Mouse (Mus musculus): Measurements from ENCODE around the gene Ryr2. TPM values are rescaled to one million over a fixed set of nuclear protein-coding genes. Genes with fewer than 3 reads are reported as not detected.

Ryr2 gene
- total RNA-seq, 1 experiment: 7.0 TPM

DNA sequence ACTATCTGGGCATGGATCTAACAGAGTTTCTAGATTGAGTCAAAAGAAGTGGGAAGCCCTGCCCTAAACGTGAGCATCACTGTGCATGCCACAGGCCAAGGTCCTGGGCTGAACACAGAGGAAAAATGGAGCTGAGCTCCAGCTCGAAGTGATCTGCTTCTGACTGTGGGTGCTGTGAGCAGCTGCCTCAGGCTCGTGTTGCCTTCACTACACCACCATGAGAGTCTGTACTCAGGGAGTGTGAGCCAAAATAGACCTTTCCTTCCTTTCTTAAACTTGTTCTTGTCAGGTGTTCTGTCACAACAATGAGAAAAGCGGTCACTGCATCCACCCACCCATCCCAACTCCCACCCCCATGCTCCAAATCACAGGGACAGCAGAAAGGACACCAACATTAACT, 27.2 kb downstream of the Ryr2 start:
- DNase-seq (ENCODE audit: low read depth, low spot score): no peak
- Histone ChIP-seq H3K27ac (ENCODE audit: insufficient read depth, low read depth, low read length, poor library complexity, severe bottlenecking) (no peak overlapping the region), H3K4me3 (ENCODE audit: insufficient read depth in 1 of 2, low read depth in 1 of 2, low read length in 2 of 2, poor library complexity in 1 of 2, severe bottlenecking in 1 of 2) (no peak overlapping the region), H3K9ac (ENCODE audit: insufficient read depth, low read depth, low read length, poor library complexity, severe bottlenecking) (no peak overlapping the region), H3K36me3 (ENCODE audit: control insufficient read depth, insufficient read depth, low read length, poor library complexity, severe bottlenecking) (no peaks in the 10 kb centered on the region), H3K4me1 (ENCODE audit: control insufficient read depth in 2 of 2, insufficient read depth in 2 of 2, low read length in 2 of 2, poor library complexity in 1 of 2) (peaks cover 0 to 2% of the 10 kb centered on the region in 2 experiments; a peak in 1 of 4 replicates), H3K9me3 (ENCODE audit: control insufficient read depth, insufficient read depth, low read depth, low read length) (no peaks in the 10 kb centered on the region)
- TF ChIP-seq HCFC1 (IDR thresholded peaks at IDR 0.05; ENCODE audit: borderline replicate concordance, insufficient read depth, low read length): no peak
- TF ChIP-seq MAFK (IDR thresholded peaks at IDR 0.05; ENCODE audit: insufficient read depth, low read depth, low read length): no peak
- no peak for TF ChIP-seq CHD2 (IDR thresholded peaks at IDR 0.05; ENCODE audit: low read depth, low read length)
- no peak for TF ChIP-seq ZC3H11A (IDR thresholded peaks at IDR 0.05; ENCODE audit: borderline replicate concordance, low read depth, low read length)
- no peak for TF ChIP-seq ZNF384 (IDR thresholded peaks at IDR 0.05; ENCODE audit: low read depth, low read length)
- in situ Hi-C loops (cut with MboI; ENCODE audit: low sequenced_read_pairs in 2 of 2, unreplicated experiment in 2 of 2): no loop called here

DNA sequence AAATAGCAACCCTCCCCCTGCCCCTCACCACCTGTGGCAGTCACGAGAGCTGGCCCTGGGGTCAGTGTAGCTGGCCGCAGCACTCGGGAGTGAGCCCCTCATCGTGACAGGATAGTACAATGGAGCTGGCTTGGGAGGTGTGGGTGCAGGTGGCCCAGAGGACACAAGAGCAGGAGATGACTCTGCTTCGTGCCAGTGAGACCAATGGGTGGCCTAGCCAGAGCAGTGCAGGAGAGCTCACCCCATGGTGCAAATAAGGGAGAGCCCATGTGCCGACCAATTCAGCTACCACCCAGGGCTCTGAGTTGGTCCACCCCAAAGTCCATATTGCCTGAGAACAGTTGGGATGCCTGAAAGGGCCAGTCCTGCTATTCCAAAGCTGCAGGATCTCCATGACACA, 31.8 kb downstream of the Ryr2 start:
- no peak for TF ChIP-seq CHD2 (IDR thresholded peaks at IDR 0.05; ENCODE audit: low read depth, low read length)
- TF ChIP-seq ZC3H11A (IDR thresholded peaks at IDR 0.05; ENCODE audit: borderline replicate concordance, low read depth, low read length): no peak
- H3K27ac ChIP-seq (ENCODE audit: insufficient read depth, low read depth, low read length, poor library complexity, severe bottlenecking): no peak overlapping the region
- H3K4me3 ChIP-seq (ENCODE audit: insufficient read depth in 1 of 2, low read depth in 1 of 2, low read length in 2 of 2, poor library complexity in 1 of 2, severe bottlenecking in 1 of 2): no peak overlapping the region
- peaks cover 0 to 15% of the 10 kb centered on the region in 2 experiments; a peak in 2 of 4 replicates for H3K4me1 ChIP-seq (ENCODE audit: control insufficient read depth in 2 of 2, insufficient read depth in 2 of 2, low read length in 2 of 2, poor library complexity in 1 of 2)
- in situ Hi-C loops (cut with MboI; ENCODE audit: low sequenced_read_pairs in 2 of 2, unreplicated experiment in 2 of 2): no loop called here
- H3K36me3 ChIP-seq (ENCODE audit: control insufficient read depth, insufficient read depth, low read length, poor library complexity, severe bottlenecking): no peaks in the 10 kb centered on the region
- H3K9me3 ChIP-seq (ENCODE audit: control insufficient read depth, insufficient read depth, low read depth, low read length): no peaks in the 10 kb centered on the region
- no peak overlapping the region for H3K9ac ChIP-seq (ENCODE audit: insufficient read depth, low read depth, low read length, poor library complexity, severe bottlenecking)
- no peak for DNase-seq (ENCODE audit: low read depth, low spot score)

DNA sequence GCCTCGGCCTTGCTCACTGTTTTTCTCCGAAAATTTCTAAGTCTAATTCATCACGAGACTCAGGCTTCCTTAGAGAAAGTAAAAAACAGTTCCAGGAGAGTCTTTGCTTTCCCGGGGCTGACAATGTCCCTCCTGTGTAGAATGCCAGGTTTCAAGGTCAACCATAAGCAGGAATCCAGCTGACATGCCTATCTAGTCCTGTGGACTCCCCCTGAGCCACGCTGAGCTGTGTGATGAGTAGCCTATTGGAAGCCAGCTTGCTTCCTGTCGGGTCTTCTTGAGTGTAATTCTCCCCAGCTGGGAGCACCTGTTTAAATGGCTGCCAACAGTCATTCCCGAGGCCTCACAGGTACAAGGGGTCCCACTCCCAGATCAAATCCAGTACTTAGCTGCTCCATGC, 34.2 kb downstream of the Ryr2 start:
- Histone ChIP-seq H3K9ac (ENCODE audit: insufficient read depth, low read depth, low read length, poor library complexity, severe bottlenecking) (peak overlapping the region; percentile 2; the same call in 1 of the 2 replicates), H3K27ac (ENCODE audit: insufficient read depth, low read depth, low read length, poor library complexity, severe bottlenecking) (peak overlapping the region; percentile 15; the same call in 1 of the 2 replicates), H3K36me3 (ENCODE audit: control insufficient read depth, insufficient read depth, low read length, poor library complexity, severe bottlenecking) (no peaks in the 10 kb centered on the region), H3K9me3 (ENCODE audit: control insufficient read depth, insufficient read depth, low read depth, low read length) (no peaks in the 10 kb centered on the region), H3K4me1 (ENCODE audit: control insufficient read depth in 2 of 2, insufficient read depth in 2 of 2, low read length in 2 of 2, poor library complexity in 1 of 2) (peaks cover 0 to 17% of the 10 kb centered on the region in 2 experiments; a peak in 2 of 4 replicates), H3K4me3 (ENCODE audit: insufficient read depth in 1 of 2, low read depth in 1 of 2, low read length in 2 of 2, poor library complexity in 1 of 2, severe bottlenecking in 1 of 2) (no peak overlapping the region)
- TF ChIP-seq MAFK (IDR thresholded peaks at IDR 0.05; ENCODE audit: insufficient read depth, low read depth, low read length): no peak
- no peak for TF ChIP-seq HCFC1 (IDR thresholded peaks at IDR 0.05; ENCODE audit: borderline replicate concordance, insufficient read depth, low read length)
- no peak for TF ChIP-seq ZNF384 (IDR thresholded peaks at IDR 0.05; ENCODE audit: low read depth, low read length)
- no peak for TF ChIP-seq CHD2 (IDR thresholded peaks at IDR 0.05; ENCODE audit: low read depth, low read length)
- no peak for TF ChIP-seq ZC3H11A (IDR thresholded peaks at IDR 0.05; ENCODE audit: borderline replicate concordance, low read depth, low read length)
- no peak for DNase-seq (ENCODE audit: low read depth, low spot score)
- in situ Hi-C loops (cut with MboI; ENCODE audit: low sequenced_read_pairs in 2 of 2, unreplicated experiment in 2 of 2): no loop called here

DNA sequence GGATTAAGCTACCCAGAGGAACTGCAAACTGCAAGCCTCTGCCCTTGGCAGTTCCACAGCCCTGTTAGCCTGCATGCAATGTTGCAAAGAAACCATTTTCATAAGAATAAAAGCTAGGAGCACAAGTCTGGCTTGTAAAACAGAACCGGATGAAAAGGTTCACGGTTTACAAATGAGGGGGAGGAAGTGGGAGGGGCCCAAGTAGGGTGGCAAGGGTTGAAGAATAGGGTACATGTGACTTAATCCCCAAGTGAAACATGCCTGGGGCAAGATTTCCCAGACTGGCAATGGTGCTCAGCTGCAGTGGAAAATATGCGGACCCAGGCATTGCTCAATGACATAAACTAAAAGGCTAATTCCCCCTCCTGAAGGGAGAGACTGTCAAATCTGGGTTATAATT, 34.6 kb downstream of the Ryr2 start:
- TF ChIP-seq ZC3H11A (IDR thresholded peaks at IDR 0.05; ENCODE audit: borderline replicate concordance, low read depth, low read length) (no peak), HCFC1 (IDR thresholded peaks at IDR 0.05; ENCODE audit: borderline replicate concordance, insufficient read depth, low read length) (no peak), CHD2 (IDR thresholded peaks at IDR 0.05; ENCODE audit: low read depth, low read length) (no peak), MAFK (IDR thresholded peaks at IDR 0.05; ENCODE audit: insufficient read depth, low read depth, low read length) (no peak), ZNF384 (IDR thresholded peaks at IDR 0.05; ENCODE audit: low read depth, low read length) (no peak)
- peak overlapping the region; percentile 15; the same call in 1 of the 2 replicates for H3K27ac ChIP-seq (ENCODE audit: insufficient read depth, low read depth, low read length, poor library complexity, severe bottlenecking)
- no peak overlapping the region for H3K9ac ChIP-seq (ENCODE audit: insufficient read depth, low read depth, low read length, poor library complexity, severe bottlenecking)
- peaks cover 0 to 17% of the 10 kb centered on the region in 2 experiments; a peak in 2 of 4 replicates for H3K4me1 ChIP-seq (ENCODE audit: control insufficient read depth in 2 of 2, insufficient read depth in 2 of 2, low read length in 2 of 2, poor library complexity in 1 of 2)
- in situ Hi-C loops (cut with MboI; ENCODE audit: low sequenced_read_pairs in 2 of 2, unreplicated experiment in 2 of 2): no loop called here
- DNase-seq (ENCODE audit: low read depth, low spot score): peak; percentile 35
- H3K9me3 ChIP-seq (ENCODE audit: control insufficient read depth, insufficient read depth, low read depth, low read length): no peaks in the 10 kb centered on the region
- H3K4me3 ChIP-seq (ENCODE audit: insufficient read depth in 1 of 2, low read depth in 1 of 2, low read length in 2 of 2, poor library complexity in 1 of 2, severe bottlenecking in 1 of 2): no peak overlapping the region
- H3K36me3 ChIP-seq (ENCODE audit: control insufficient read depth, insufficient read depth, low read length, poor library complexity, severe bottlenecking): no peaks in the 10 kb centered on the region
